ENCODE assay signal across 8 mouse cellular contexts in the genomic region with DNA sequence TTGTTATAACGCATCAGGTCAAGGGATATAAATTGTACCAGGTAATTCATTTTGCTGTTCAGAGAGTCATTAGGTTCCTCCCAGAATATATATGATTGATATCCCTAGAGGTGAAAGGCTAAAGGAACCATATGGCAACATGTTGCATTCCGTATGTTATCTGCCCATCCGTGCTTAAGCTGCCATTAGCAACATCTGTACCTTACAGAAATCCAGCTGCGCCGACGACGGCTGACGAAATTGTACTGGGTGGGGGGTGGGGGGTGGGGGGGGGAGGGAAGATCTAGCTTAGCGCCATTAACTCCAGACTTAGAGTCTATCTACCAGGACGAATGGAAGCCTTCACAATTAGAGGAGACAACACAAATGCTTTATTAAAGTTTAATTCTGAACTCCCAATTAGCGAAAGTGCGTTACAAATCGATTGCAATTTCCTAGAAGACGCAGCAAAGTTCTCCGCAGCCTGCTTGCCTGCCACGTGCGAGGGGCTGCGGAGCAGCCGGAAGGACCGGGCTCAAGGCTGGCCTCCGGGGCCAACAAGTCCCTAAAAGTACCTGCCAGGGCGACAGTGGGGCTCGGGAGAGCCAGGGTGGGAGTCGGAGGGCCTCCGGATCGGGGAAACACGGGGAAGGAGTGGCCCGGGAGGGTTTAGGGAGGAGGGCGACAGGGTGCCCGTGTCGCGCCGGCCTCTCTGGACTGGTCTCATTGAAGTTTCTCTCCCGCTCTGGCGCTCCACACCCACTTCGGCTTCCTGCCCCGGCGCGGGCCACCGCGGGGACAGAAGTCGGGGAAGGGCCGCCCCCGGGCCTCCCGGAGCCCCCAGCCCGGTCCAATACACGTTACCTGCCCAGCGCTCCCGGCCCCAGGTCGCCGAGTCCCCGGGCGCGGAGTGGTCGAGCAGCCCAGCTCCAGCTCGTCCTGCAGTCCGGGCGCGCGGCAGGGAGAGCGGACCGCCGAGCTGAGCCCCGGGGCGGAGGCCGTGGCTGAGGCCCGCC. TPM values are rescaled to one million over a fixed set of nuclear protein-coding genes. Genes with fewer than 3 reads are reported as not detected.
A peak's percentile ranks its signal among the peaks of the same experiment; 100 is the strongest.
DNase-seq lines count a peak whose midpoint lies in the region; ATAC-seq and TF ChIP-seq lines count a peak whose summit lies in the region.

No protein-coding gene starts in this region.

- H3K4me3 ChIP-seq in ES-Bruce4 (ENCODE audit: low read depth, low read length) = peak overlapping the region; percentile 83
- H3K4me3 ChIP-seq in erythroblast, embryonic 14.5 days (replicated peaks) = peak overlapping the region; percentile 72
- peak overlapping the region; percentile 97 for H3K4me3 ChIP-seq in heart, embryonic 16.5 days (ENCODE audit: low read length)

- H3K27ac ChIP-seq in ES-Bruce4 (ENCODE audit: insufficient read depth, low read length) = no peak overlapping the region
- peak overlapping the region; percentile 96 for H3K27ac ChIP-seq in heart, embryonic 16.5 days (ENCODE audit: low read length)

- H3K36me3 ChIP-seq in ES-Bruce4 (ENCODE audit: control insufficient read depth, insufficient read depth, low read length, poor library complexity, severe bottlenecking) = no peaks in the 10 kb centered on the region
- no peaks in the 10 kb centered on the region for H3K36me3 ChIP-seq in erythroblast, embryonic 14.5 days (ENCODE audit: control insufficient read depth)
- no peaks in the 10 kb centered on the region for H3K36me3 ChIP-seq in heart, embryonic 16.5 days (ENCODE audit: control insufficient read depth, insufficient read depth)

- TF ChIP-seq POLR2A in ES-Bruce4 (IDR thresholded peaks at IDR 0.05; ENCODE audit: insufficient read depth, low read length) = no peak

- TF ChIP-seq CTCF in ES-Bruce4 (IDR thresholded peaks at IDR 0.05; ENCODE audit: low read depth, low read length) = no peak

- peak overlapping the region; percentile 78 for H3K4me2 ChIP-seq in heart, embryonic 16.5 days (ENCODE audit: low read depth, low read length)

- H3K4me1 ChIP-seq in ES-Bruce4 (ENCODE audit: control insufficient read depth, insufficient read depth, low read length) = no peaks in the 10 kb centered on the region
- peaks cover 27% of the 10 kb centered on the region for H3K4me1 ChIP-seq in erythroblast, embryonic 14.5 days (ENCODE audit: control insufficient read depth)
- peaks cover 5% of the 10 kb centered on the region for H3K4me1 ChIP-seq in heart, embryonic 16.5 days (ENCODE audit: control insufficient read depth, insufficient read depth, low read length)

- H3K27me3 ChIP-seq in ES-Bruce4 (ENCODE audit: control insufficient read depth, insufficient read depth, low read length, poor library complexity, severe bottlenecking) = no peaks in the 10 kb centered on the region
- H3K27me3 ChIP-seq in erythroblast, embryonic 14.5 days (ENCODE audit: control insufficient read depth) = peaks cover 14% of the 10 kb centered on the region
- H3K27me3 ChIP-seq in heart, embryonic 16.5 days (ENCODE audit: control insufficient read depth, insufficient read depth, low read length) = no peaks in the 10 kb centered on the region

- no peak for TF ChIP-seq EP300 in ES-Bruce4 (IDR thresholded peaks at IDR 0.05; ENCODE audit: insufficient read depth, low read depth, low read length)

- under 1% methylated on average over 64 of the region's 67 CpGs for WGBS in heart, embryonic 16.5 days

- peak; percentile 66 to 71 for DNase-seq in adrenal gland, postnatal 36 days
- peak; percentile 64 for DNase-seq in kidney, postnatal 14 days
- peak; percentile 16 to 22 for DNase-seq in spleen, postnatal 36 days (ENCODE audit: low spot score in 2 of 2)
- no peak for DNase-seq in layer of hippocampus, adult 11-12 months (ENCODE audit: low spot score)

- ATAC-seq in heart, embryonic 16.5 days (replicated peaks; ENCODE audit: extremely low read depth, insufficient read depth, low FRiP score) = peak; percentile 76
- ATAC-seq in megakaryocyte, adult 5-6 weeks (ENCODE audit: poor library complexity, severe bottlenecking) = peak; percentile 57

- H3K9ac ChIP-seq in ES-Bruce4 (ENCODE audit: low read depth, poor library complexity, severe bottlenecking) = peak overlapping the region; percentile 99
- peak overlapping the region; percentile 98 for H3K9ac ChIP-seq in heart, embryonic 16.5 days (ENCODE audit: low read length)

- no peaks in the 10 kb centered on the region for H3K9me3 ChIP-seq in ES-Bruce4 (replicated peaks; ENCODE audit: control insufficient read depth, insufficient read depth, low read length, poor library complexity, severe bottlenecking)
- no peaks in the 10 kb centered on the region for H3K9me3 ChIP-seq in erythroblast, embryonic 14.5 days (ENCODE audit: control insufficient read depth, low read length)
- no peaks in the 10 kb centered on the region for H3K9me3 ChIP-seq in heart, embryonic 16.5 days (replicated peaks; ENCODE audit: control insufficient read depth, low read length)

RNA-seq across cellular contexts. Expression of a gene that starts 0.5 kb away (rescaled TPM):
- polyA plus RNA-seq in ES-Bruce4 (2011; ENCODE audit: insufficient read depth, insufficient read length, low read depth, missing spikeins) = 1.4 and 1.7 TPM in 2 replicates
- total RNA-seq in adrenal gland, postnatal 36 days (2021) = 10 to 100 TPM; 39.1 to 74.4 TPM
- polyA plus RNA-seq in erythroblast, embryonic 14.5 days (2012) = 0.03 and 0.05 TPM in 2 replicates
- polyA plus RNA-seq in heart, embryonic 16.5 days (2015; fragmentation: Nextera tagmentation; extraction: Ambion mirVana) = 2.1 and 2.2 TPM in 2 replicates
- total RNA-seq in megakaryocyte, adult 5-6 weeks (2015) = 1.9 and 6.6 TPM in 2 replicates
- 1.7 and 1.8 TPM in 2 replicates for total RNA-seq in megakaryocyte, adult 5-6 weeks (2017)
